Mouse (Mus musculus) bone marrow macrophage, adult 2 months (primary cell): ENCODE results near the gene Cd68. TPM values are rescaled to one million over a fixed set of nuclear protein-coding genes. Genes with fewer than 3 reads are reported as not detected.

ENCODE experiments used
- H3K27ac ChIP-seq: 2 replicates; pipeline ENCODE4 v1.5.1; 2012; ENCODE audit warnings: low read depth, low read length; ENCODE audit not compliant: insufficient read depth
- H3K4me1 ChIP-seq: 2 replicates; pipeline ENCODE4 v1.6.1; 2012; ENCODE audit warnings: low read length; ENCODE audit not compliant: control insufficient read depth, insufficient read depth
- H3K4me3 ChIP-seq: 2 replicates; pipeline ENCODE4 v1.5.1; 2012; ENCODE audit warnings: mild to moderate bottlenecking, low read length, moderate library complexity; ENCODE audit not compliant: insufficient read depth
- CTCF ChIP-seq: IDR thresholded peaks from 2 replicates; pipeline ENCODE4 v1.5.1; 2012; ENCODE audit warnings: low read depth, mild to moderate bottlenecking, low read length, moderate library complexity
- POLR2A ChIP-seq: IDR thresholded peaks from 2 replicates; pipeline ENCODE4 v1.6.1; 2012; ENCODE audit warnings: mild to moderate bottlenecking, low read depth, low read length, borderline replicate concordance
- polyA plus RNA-seq: library from polyadenylated mRNA; stranded (reverse); fragments of >200 nt; gene quantifications from 2 replicates; pipeline ENCODE4 v1.2.4, GENCODE M21; 2012; ENCODE audit not compliant: missing spikeins, insufficient read depth, insufficient read length

Gene Cd68
- polyA plus RNA-seq, 1 experiment, result 1,598 TPM

- peaks cover 52% of the 10 kb centered on the region for H3K4me1 ChIP-seq
- no peak overlapping the region for H3K27ac ChIP-seq
- H3K4me3 ChIP-seq, result no peak overlapping the region
- no peak for TF ChIP-seq POLR2A
- no peak for TF ChIP-seq CTCF
Measured at GRCm38 (mm10) chr11:69683576-69683975, 17.6 kb upstream of the Cd68 start.

GRCm38 (mm10) chr11:69682840-69683533 lies 17.0 kb upstream of the Cd68 start:
- Histone ChIP-seq H3K4me1 (peaks cover 54% of the 10 kb centered on the region), H3K27ac (no peak overlapping the region)

GRCm38 (mm10) chr11:69682209-69682839 lies 16.4 kb upstream of the Cd68 start:
- H3K27ac ChIP-seq, result peak overlapping the region; percentile 62
- H3K4me1 ChIP-seq, result peaks cover 57% of the 10 kb centered on the region
- peak overlapping the region; percentile 79 for H3K4me3 ChIP-seq
- TF ChIP-seq POLR2A (no peak), CTCF (no peak)

More at GRCm38 (mm10) chr11:69682840-69683533, 17.0 kb upstream of the Cd68 start:
- TF ChIP-seq CTCF (peak; percentile 72), POLR2A (no peak)
- no peak overlapping the region for H3K4me3 ChIP-seq

GRCm38 (mm10) chr11:69681314-69682208 lies 15.6 kb upstream of the Cd68 start, which contains the start of gene Senp3:
Senp3 (minus strand) TSS chr11:69682084.
- Histone ChIP-seq H3K27ac (peak within 1 kb of the TSS; percentile 62), H3K4me3 (peak within 1 kb of the TSS; percentile 79), H3K4me1 (peaks cover 52% of the 10 kb centered on the region)
- TF ChIP-seq CTCF (no peak), POLR2A (no peak)

- TF ChIP-seq CTCF (no peak), POLR2A (no peak)
- peak overlapping the region; percentile 79 for H3K4me3 ChIP-seq
- H3K27ac ChIP-seq, result peak overlapping the region; percentile 50
- peaks cover 43% of the 10 kb centered on the region for H3K4me1 ChIP-seq
Measured at GRCm38 (mm10) chr11:69680136-69680855, 14.3 kb upstream of the Cd68 start.

GRCm38 (mm10) chr11:69679144-69679543 lies 13.2 kb upstream of the Cd68 start:
- H3K4me1 ChIP-seq, result peaks cover 33% of the 10 kb centered on the region
- H3K27ac ChIP-seq, result peak overlapping the region; percentile 60
- TF ChIP-seq CTCF (no peak), POLR2A (no peak)

GRCm38 (mm10) chr11:69672211-69672706 lies 6.3 kb upstream of the Cd68 start, which contains the start of gene Eif4a1:
Eif4a1 (minus strand) TSS chr11:69672423.
- Histone ChIP-seq H3K4me3 (peak within 1 kb of the TSS; percentile 100), H3K27ac (peak within 1 kb of the TSS; percentile 94), H3K4me1 (peaks cover 11% of the 10 kb centered on the region; the same call in 1 of the 2 replicates)
- peak; percentile 95 for TF ChIP-seq POLR2A
- no peak for TF ChIP-seq CTCF

More at GRCm38 (mm10) chr11:69679144-69679543, 13.2 kb upstream of the Cd68 start:
- peak overlapping the region; percentile 28; the same call in 1 of the 2 replicates for H3K4me3 ChIP-seq

GRCm38 (mm10) chr11:69671726-69672124 lies 5.8 kb upstream of the Cd68 start:
- peak overlapping the region; percentile 100 for H3K4me3 ChIP-seq
- H3K27ac ChIP-seq, result peak overlapping the region; percentile 94
- TF ChIP-seq CTCF (no peak), POLR2A (no peak)
- H3K4me1 ChIP-seq, result peaks cover 11% of the 10 kb centered on the region; the same call in 1 of the 2 replicates
